Mouse (Mus musculus): ENCODE measurements around the gene Ttbk1.

The Ttbk1 gene

DNA sequence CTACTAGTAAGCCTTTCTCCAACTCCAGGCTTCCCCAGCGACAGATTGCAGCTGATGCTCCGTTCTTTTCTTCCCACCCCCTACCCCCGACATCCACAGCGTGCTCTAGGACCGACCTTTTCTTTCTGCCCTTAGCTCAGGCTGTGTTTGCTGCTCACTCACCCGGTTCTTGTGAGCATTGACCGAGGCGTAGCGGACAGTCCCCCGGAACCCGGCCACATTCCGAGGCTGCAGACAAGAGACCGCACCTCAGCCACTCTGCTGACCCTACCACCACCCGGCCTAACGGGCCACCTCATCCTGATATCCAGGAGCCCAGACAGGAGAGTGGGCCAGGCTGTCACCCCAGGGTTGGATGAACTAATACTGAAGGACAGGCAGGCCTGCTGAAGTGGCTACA is 10.2 kb downstream of the Ttbk1 start:
- DNase-seq (ENCODE audit: low spot score in 2 of 2), result no peak

DNA sequence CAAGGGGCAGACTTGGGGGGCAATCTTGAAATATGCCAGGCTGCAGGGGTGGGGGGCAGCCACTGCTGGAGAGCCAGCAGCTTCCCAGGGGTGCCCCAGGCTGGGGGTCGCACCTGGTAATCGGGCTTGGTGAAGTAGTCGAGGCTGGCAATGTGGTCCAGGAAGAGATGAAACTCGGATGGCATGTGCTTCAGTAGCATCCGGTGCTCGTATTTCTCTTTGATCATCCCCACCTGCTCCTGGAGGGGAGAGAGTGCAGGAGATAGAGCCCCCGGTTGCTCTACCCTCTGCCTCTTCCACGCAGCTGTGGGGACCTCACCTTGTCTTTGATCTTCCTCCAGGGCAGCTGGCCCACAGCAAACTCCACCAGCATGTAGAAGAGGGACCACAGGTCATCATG is 10.9 kb downstream of the Ttbk1 start:
- DNase-seq (ENCODE audit: low spot score in 2 of 2), result no peak

DNA sequence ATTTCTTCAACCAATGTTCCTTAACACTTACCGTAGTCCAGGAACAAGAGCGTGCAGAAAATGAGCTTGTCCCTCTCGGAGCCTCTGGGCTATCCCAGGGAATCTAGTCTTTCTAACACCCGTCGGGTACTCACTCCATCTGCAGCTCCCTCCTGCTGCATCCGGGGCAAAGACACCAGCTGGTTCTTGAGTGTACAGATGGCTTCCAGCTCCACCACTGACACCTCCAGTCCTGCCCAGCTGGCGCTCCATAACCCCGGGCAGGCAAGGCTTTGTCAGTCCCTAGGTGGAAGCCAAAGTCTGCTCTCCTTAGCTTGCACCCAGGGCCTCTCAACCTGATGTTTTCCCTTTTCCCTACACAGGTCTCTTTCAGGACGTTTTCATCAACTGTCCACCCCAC is 19.6 kb downstream of the Ttbk1 start:
- DNase-seq (ENCODE audit: low spot score in 2 of 2), result no peak

GRCm38 (mm10) chr17:46462226-46462625 is 25.2 kb downstream of the Ttbk1 start:
- DNase-seq (ENCODE audit: low spot score in 2 of 2), result no peak

DNA sequence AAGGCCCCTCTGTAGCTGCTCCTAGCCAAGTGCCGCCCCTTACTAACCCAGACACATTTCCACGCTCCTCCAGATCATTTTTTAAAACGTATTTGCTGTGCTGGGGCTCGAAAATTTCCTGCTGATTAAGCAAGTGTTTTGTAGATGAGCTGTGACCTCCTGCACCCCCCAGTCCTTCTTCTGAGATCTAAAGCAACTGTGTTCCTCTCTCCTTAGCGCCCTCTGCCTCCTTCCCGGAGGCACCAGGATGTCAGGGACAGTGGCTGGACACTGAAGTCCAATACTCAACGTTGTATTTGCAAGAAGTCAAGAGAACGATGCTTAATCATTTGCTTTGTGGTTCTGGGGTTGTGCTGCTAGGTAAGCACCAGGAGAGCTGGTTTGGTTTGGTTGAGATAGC is 26.1 kb downstream of the Ttbk1 start:
- no peak for DNase-seq (ENCODE audit: low spot score in 2 of 2)

DNA sequence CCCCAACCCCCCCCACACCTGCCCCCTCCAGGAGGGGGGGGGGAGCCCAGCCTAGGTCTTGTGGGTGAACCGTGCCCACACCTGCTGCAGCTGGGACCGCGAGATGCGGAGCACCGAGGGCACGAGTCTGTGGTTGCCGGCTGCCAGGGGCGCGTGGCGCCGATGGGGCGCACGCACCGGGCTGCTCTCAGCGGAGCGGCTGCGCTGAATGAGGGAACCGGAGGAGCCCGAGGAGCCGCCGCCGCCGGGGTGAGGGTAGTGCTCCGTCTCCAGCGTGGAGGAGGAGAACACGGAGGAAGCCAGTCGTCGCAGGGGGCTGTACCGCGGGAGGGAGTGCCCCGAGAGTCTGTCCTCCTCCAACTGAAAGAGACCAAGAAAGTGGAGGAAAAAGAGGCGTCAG is 26.8 kb downstream of the Ttbk1 start:
- no peak for DNase-seq (ENCODE audit: low spot score in 2 of 2)

- DNase-seq (ENCODE audit: low spot score in 2 of 2), result no peak
Measured at GRCm38 (mm10) chr17:46458439-46458838, 29.0 kb downstream of the Ttbk1 start.

DNA sequence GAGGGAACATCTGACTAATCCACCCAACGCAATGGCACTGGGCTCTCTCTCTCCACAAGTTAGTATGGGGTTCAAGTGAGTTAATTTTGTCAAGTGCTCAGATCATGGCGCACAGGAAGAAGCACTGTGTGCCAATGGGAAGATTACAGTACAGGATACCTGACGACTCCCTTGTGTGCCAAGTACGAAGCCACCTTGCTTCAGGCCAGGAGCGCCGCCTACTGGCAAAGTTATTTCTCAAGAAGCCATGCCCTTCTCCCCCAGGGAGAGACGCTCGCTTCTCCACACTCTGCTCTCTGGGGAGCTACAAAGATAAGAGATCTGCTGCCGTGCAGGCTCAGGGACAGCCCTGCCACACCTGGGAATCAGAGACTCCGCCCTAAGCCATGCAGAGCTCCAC is 29.7 kb downstream of the Ttbk1 start:
- DNase-seq (ENCODE audit: low spot score in 2 of 2), result peak; percentile 49 to 78

- DNase-seq (ENCODE audit: low spot score in 2 of 2), result no peak
Measured at GRCm38 (mm10) chr17:46455110-46455691, 32.3 kb downstream of the Ttbk1 start.

DNA sequence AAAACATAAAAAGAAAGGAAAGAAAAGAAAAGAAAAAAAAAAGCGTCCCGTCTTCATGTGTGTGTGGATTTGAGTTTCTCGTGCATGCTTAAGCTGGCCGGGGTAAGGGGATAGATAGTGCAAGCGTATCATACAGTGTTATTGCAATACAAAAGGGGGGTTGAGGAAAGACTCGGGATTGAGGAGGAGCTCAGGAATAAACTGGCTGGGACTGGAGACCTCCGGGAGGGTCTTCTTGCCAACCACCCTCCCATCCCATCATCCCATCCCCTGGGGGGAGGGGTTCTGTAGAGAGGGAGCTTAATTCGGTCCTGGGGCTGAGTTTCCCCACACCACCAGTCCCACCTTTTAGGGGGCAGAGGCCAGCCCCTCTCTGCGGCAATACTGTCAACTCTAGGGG is 32.9 kb downstream of the Ttbk1 start:
- DNase-seq (ENCODE audit: low spot score in 2 of 2), result no peak

DNA sequence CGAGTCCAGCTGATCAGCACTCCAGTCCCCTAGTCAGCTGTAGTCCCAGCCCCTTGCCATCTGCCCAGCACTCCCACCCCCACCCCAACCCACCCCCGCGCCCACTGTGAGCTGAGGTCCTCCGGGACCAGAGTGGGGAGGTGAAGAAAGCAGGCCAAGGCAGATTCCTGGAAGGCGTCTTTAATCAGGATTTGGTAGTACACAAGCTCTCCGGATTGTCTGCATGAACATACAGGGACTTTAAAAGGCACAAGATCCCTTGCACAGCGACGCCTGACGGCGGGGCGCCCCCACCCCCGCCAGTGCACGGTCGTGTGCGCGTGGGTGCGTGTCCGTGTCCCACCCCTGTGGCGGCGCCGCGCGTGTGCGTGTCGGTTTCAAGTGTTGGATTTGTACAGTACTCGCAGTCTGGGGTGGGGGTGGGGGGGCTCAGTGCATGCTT is 33.5 kb downstream of the Ttbk1 start:
- DNase-seq (ENCODE audit: low spot score in 2 of 2), result no peak

DNA sequence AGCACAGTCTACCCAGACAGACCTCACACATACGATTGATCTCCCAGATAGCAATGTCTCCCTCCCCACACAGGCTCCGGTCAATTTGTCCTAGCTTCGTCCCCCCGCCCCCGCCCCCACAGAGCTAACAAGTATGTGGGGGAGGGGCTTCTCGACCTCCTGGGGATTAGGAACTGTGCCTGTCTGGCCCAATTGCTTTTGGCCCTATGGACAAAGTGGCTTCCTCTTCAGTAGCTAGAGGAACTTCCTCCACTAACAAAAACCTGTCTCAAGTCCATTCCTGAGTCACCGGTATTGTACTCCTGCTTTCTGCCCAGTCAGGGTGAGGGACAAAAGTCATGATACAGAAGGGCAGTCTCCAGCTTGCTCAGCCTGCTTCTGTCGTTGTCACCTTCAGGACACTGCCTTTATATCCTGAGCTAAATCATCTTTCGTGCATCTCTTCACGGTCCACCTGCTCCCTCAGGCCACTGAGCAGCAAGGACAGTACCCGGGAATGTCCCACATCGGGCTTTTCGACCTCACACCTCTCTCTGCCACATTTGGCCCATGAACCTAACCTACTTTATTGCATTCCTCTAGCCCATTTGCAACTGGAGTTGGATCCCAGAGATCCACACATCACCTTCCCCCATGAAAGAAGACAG is 34.0 kb downstream of the Ttbk1 start:
- DNase-seq (ENCODE audit: low spot score in 2 of 2), result no peak

GRCm38 (mm10) chr17:46452683-46453082 is 34.8 kb downstream of the Ttbk1 start:
- DNase-seq (ENCODE audit: low spot score in 2 of 2), result no peak

GRCm38 (mm10) chr17:46446264-46446663 is 41.2 kb downstream of the Ttbk1 start:
- peak in 1 of 2 experiments; percentile 57 for DNase-seq (ENCODE audit: low spot score in 2 of 2)

DNA sequence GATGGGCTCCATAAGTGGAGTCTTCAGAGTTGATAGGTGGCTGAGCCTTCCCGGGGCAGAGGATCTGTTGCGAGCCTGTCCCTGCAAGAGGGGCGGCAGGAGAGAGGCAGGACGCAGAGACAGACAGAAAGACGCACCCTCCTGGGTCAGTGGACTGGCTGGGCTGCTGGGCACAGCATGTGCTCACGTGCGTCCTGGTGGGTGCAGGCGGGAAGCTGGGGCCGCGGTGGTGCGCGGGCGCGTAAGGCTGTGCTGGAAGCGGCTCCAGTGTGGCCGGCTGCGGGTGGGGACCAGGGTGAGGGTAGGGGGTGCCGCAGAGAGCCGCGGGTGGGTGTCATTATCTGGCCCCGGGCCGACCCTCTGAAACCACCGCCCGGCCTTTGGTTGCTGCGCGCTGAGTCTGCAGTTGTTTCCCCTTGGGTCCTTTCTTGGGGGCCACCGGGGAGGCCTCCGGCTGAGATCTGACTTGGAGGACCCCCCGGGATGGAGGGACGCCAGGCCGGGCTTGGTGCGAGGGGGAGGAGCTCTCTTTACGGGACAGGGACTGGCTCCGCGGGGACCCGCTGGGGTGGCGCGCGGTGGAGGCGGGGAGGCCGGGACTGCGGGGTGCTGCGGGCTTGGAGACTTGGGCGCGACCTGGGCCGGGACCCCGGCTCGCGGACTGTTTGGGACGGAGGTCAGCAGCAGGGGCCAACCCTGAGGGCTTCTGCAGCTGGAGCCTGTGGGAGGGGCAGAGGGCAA is 42.5 kb downstream of the Ttbk1 start:
- no peak for DNase-seq (ENCODE audit: low spot score in 2 of 2)

DNA sequence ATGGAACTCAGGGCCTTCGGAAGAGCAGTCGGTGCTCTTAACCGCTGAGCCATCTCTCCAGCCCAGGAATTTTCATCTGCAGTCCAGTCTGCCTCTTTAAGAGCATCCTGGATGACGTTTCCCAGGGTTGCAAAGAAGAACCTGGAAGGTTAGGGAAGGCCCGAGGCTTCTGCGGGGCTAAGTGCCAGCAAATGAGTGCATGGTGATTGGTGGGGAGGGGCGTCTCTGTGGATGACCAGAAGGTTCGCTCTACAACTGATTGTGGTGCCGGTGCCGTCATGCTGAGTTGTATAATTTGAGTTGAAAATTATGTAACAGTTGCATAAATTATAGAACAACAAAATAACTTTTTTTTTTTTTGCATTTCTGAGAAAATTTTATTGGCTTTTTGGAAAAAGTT is 48.3 kb downstream of the Ttbk1 start:
- no peak for DNase-seq (ENCODE audit: low spot score in 2 of 2)

GRCm38 (mm10) chr17:46438298-46438873 is 49.1 kb downstream of the Ttbk1 start, which contains the start of gene Slc22a7:
Gene Slc22a7 (minus strand): TSS chr17:46438457.
- DNase-seq (ENCODE audit: low spot score in 2 of 2), result no peak

DNA sequence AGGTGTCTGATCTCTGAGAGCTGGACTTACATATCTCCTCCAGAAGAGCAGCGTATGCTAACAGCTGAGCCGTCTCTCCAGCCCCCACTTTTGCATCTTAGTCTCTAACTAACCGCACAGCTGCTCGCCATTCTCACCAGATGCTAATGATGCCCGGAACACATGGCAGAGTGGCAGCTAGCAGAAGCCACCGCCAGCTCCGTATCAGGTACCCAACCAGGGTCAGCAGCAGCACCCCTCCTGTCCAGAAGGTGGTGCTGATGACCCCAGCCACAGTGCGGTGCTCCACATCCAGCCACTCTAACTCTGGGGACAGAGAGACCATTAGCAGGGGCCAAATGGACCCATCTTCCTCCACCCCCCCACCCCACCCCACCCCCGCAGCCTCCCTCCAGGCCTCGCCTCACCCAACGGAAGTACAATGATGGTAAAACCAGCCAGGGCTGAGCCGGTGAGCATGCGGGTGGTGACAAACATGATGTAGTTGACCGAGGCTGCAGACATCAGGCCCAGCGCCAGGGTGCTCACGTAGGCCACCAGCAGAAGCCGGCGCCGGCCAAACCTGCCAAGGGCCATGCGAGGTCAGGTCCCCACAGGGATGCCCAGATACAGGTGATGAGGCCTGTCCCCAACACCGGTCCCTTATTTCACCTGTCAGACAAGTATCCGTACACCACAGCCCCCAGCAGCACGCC is 50.7 kb downstream of the Ttbk1 start:
- DNase-seq (ENCODE audit: low spot score in 2 of 2), result no peak

- DNase-seq (ENCODE audit: low spot score in 2 of 2), result no peak
Measured at GRCm38 (mm10) chr17:46433627-46434026, 53.8 kb downstream of the Ttbk1 start.

DNA sequence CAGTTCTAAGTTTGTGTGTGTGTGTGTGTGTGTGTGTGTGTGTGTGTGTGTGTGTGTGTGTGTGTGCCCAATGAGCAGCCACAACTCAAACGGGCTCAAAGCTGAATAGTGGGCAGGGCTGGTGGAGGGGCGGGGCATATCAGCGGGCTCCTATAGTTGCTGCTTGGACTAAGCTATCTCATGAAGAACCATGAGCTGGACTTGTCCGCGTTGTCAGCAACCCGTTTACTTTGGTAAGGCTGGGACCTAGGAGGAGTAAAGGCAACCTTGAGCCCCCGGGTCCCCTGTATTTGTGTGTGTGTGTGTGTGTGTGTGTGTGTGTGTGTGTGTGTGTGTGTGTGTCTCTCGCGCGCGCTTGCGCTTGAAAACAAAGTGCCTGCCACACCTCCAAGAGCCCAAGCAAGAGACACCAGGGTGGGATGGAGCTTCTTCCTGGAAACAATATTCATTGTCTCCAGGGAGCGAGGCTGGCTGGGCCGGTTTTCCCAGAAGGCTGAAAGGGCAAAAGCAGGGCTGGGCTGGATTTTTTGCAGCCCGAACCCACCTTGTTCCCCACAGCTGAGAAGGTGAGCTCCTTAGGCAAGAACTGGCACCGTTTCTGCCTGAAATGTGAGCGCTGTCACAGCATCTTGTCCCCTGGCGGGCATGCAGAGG is 58.6 kb downstream of the Ttbk1 start, which contains the start of gene Crip3:
Gene Crip3 (plus strand): TSS at position 166 of the 654 bp plus-strand sequence.
- no peak for DNase-seq (ENCODE audit: low spot score in 2 of 2)

DNA sequence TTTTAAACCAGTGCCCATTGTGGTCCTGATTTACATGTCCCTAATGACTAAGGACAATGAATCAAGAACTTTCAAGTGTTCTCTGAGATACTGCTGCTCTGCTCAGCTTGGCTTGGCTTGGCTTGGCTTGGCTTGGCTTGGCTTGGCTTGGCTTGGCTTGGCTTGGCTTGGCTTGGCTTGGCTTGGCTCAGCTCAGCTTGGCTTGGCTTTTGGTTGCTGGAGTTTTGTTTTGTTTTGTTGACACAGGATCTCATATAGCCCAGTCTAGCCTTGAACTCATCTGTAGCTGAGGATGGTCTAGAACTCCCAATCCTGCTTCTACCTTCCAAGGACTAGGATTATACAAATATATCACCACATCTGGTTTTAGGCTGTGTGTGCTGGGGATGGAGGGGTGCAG is 61.0 kb downstream of the Ttbk1 start:
- DNase-seq (ENCODE audit: low spot score in 2 of 2), result no peak

All from spleen, postnatal 4 days (tissue).